Mouse (Mus musculus) lung, embryonic 14.5 days (tissue): ENCODE measurements around the gene Ndufv1. TPM values are rescaled to one million over a fixed set of nuclear protein-coding genes. Genes with fewer than 3 reads are reported as not detected.

Experiments used
- ATAC-seq: fragments of 200-750 bp; cut with Nextera tagmentation; 2 replicates; pipeline ENCODE4 v1.8.0; 2017; ENCODE audit warnings: mild to moderate bottlenecking, moderate TSS enrichment, moderate library complexity; ENCODE audit not compliant: insufficient read depth
- DNase-seq: peaks from one replicate; pipeline ENCODE4 v3.0.0-alpha.2; 2015
- H3K27ac ChIP-seq: fragments of 300-500 bp; sonication (generic); 2 replicates; pipeline ENCODE4 v1.5.1; 2014; ENCODE audit warnings: low read depth, mild to moderate bottlenecking, moderate library complexity
- H3K27me3 ChIP-seq: fragments of 300-500 bp; sonication (generic); 2 replicates; pipeline ENCODE4 v1.6.1; 2014; ENCODE audit warnings: low read length, control low read depth; ENCODE audit not compliant: insufficient read depth
- H3K36me3 ChIP-seq: fragments of 300-500 bp; sonication (generic); 2 replicates; pipeline ENCODE4 v1.6.1; 2014; ENCODE audit warnings: control low read depth; ENCODE audit not compliant: insufficient read depth
- H3K4me1 ChIP-seq: fragments of 300-500 bp; sonication (generic); 2 replicates; pipeline ENCODE4 v1.6.1; 2014; ENCODE audit warnings: antibody characterized with exemption, control low read depth; ENCODE audit not compliant: insufficient read depth
- H3K4me2 ChIP-seq: fragments of 300-500 bp; sonication (generic); 2 replicates; pipeline ENCODE4 v1.6.1; 2014; ENCODE audit warnings: mild to moderate bottlenecking
- H3K4me3 ChIP-seq: fragments of 300-500 bp; sonication (generic); 2 replicates; pipeline ENCODE4 v1.5.1; 2014; ENCODE audit warnings: low read depth, low read length
- H3K9ac ChIP-seq: fragments of 300-500 bp; sonication (generic); 2 replicates; pipeline ENCODE4 v1.6.1; 2014
- H3K9me3 ChIP-seq: fragments of 300-500 bp; sonication (generic); 2 replicates; pipeline ENCODE4 v1.6.1; 2016; ENCODE audit warnings: low read depth, low read length, control low read depth
- CTCF ChIP-seq: IDR thresholded peaks from 2 replicates; pipeline ENCODE4 v1.5.1; 2016; ENCODE audit warnings: antibody characterized with exemption, low read depth
- WGBS: fragments of 180-500 bp; shearing (Covaris S2); extraction: QIAGEN DNeasy Blood & Tissue Kit; methylation state at CpG from one replicate; pipeline ENCODE4 v1.1.7; 2014; 5-methylcytosine and 5-hydroxymethylcytosine counted together
- polyA plus RNA-seq: library from polyadenylated mRNA; unstranded; fragments of >200 nt; fragmentation: Nextera tagmentation; extraction: Ambion mirVana; gene quantifications from 2 replicates; pipeline ENCODE4 v1.2.1, GENCODE M21; 2014

The Ndufv1 gene
- polyA plus RNA-seq, 1 experiment from 2014 or later, result 193 TPM

DNA sequence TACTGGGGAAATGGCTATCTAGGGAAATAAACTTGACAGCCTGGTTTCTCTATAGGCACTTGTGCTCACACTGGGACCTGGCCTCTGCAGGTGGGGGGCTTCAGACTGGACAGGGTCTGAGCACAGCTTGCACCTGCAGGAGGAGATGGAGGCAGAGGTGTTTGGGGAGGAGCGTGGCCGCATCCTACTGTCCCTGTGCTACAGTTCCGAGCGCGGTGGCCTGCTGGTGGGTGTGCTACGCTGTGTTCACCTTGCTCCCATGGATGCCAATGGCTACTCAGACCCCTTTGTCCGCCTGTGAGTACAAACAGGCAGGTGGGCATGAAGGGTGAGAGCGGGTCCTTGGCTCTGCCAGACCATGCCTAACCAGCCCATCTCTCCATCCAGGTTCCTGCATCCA, 6.6 kb downstream of the Ndufv1 start:
- peaks cover 55% of the 10 kb centered on the region for H3K36me3 ChIP-seq
- no peak for TF ChIP-seq CTCF

DNA sequence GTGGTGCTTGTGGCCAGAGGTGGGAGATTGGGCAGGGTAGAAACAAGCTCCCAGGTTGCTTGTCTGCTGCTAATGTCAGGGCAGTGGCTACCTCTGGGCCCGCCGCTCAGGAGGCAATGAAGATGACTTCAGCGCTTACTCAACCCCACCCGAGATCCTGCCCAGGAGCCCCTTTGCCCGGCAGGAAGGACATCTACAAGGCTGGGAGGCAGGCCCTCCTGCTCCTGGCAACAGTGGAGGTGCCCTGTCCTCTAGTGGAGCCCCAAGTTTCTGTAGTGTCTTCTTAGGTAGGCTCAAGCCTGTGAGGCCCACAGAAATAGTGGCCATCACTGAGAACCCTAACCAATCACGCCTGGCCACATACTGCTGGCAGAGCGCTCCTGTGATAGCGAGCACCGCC, 7.5 kb downstream of the Ndufv1 start:
- Histone ChIP-seq H3K4me3 (no peak overlapping the region), H3K4me2 (no peak overlapping the region), H3K27ac (no peak overlapping the region), H3K4me1 (peaks cover 5% of the 10 kb centered on the region; the same call in 1 of the 2 replicates), H3K27me3 (no peaks in the 10 kb centered on the region), H3K9ac (no peak overlapping the region), H3K36me3 (peaks cover 48% of the 10 kb centered on the region), H3K9me3 (no peaks in the 10 kb centered on the region)
- ATAC-seq (no peak), DNase-seq (no peak)
- WGBS, result 82% methylated on average over 9 of the region's 9 CpGs
- no peak for TF ChIP-seq CTCF

More for the DNA sequence above, 6.6 kb downstream of the Ndufv1 start:
- 91% methylated on average over 8 of the region's 8 CpGs for WGBS
- Histone ChIP-seq H3K9ac (no peak overlapping the region), H3K27me3 (no peaks in the 10 kb centered on the region), H3K9me3 (no peaks in the 10 kb centered on the region), H3K4me2 (no peak overlapping the region), H3K27ac (no peak overlapping the region), H3K4me1 (peaks cover 5% of the 10 kb centered on the region; the same call in 1 of the 2 replicates), H3K4me3 (no peak overlapping the region)
- DNase-seq (no peak), ATAC-seq (no peak)

GRCm38 (mm10) chr19:4004331-4004730, 8.3 kb downstream of the Ndufv1 start:
- peaks cover 5% of the 10 kb centered on the region; the same call in 1 of the 2 replicates for H3K4me1 ChIP-seq
- no peak overlapping the region for H3K9ac ChIP-seq
- 81% methylated on average over 15 of the region's 15 CpGs for WGBS

DNA sequence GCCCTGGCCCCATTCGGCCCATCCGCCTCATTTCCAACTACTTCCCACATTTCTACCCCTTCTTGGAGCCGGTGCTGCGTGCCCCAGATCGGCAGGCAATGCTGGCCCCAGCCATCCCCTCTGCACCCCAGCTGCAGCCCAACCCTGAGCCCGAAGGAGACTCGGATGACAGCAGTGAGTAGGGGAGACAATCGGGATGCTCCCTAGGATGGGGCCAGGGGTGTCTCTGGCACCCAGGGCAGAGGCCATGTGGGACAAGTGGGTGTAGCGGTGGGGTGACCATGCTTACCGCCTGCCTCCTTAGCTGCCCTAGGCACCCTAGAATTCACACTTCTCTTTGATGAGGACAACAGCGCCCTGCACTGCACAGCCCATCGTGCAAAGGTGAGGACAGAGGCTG, 9.0 kb downstream of the Ndufv1 start:
- no peak for TF ChIP-seq CTCF
- ATAC-seq (no peak), DNase-seq (no peak)
- Histone ChIP-seq H3K4me3 (no peak overlapping the region), H3K36me3 (peaks cover 34% of the 10 kb centered on the region), H3K9me3 (no peaks in the 10 kb centered on the region), H3K27ac (no peak overlapping the region), H3K9ac (no peak overlapping the region), H3K27me3 (no peaks in the 10 kb centered on the region), H3K4me2 (no peak overlapping the region), H3K4me1 (peaks cover 5% of the 10 kb centered on the region; the same call in 1 of the 2 replicates)
- 73% methylated on average over 12 of the region's 12 CpGs for WGBS

More at GRCm38 (mm10) chr19:4004331-4004730, 8.3 kb downstream of the Ndufv1 start:
- Histone ChIP-seq H3K27ac (no peak overlapping the region), H3K4me2 (no peak overlapping the region), H3K36me3 (peaks cover 40% of the 10 kb centered on the region), H3K9me3 (no peaks in the 10 kb centered on the region), H3K27me3 (no peaks in the 10 kb centered on the region), H3K4me3 (no peak overlapping the region)
- no peak for DNase-seq
- ATAC-seq, result no peak
- no peak for TF ChIP-seq CTCF

- Histone ChIP-seq H3K27me3 (no peaks in the 10 kb centered on the region), H3K4me3 (no peak within 1 kb of the TSS), H3K36me3 (peaks cover 28% of the 10 kb centered on the region), H3K9me3 (no peaks in the 10 kb centered on the region), H3K9ac (no peak within 1 kb of the TSS; the same call in 1 of the 2 replicates), H3K27ac (no peak within 1 kb of the TSS), H3K4me2 (no peak within 1 kb of the TSS), H3K4me1 (peaks cover 5% of the 10 kb centered on the region; the same call in 1 of the 2 replicates)
- no peak for ATAC-seq
- no peak for DNase-seq
- TF ChIP-seq CTCF, result no peak
- 55% methylated on average over 1 of the region's 1 CpGs for WGBS
Observed at GRCm38 (mm10) chr19:4003112-4003511, 9.5 kb downstream of the Ndufv1 start, which contains the start of gene Doc2g. Gene Doc2g (plus strand): TSS chr19:4003313.

GRCm38 (mm10) chr19:4001752-4002151, 10.9 kb downstream of the Ndufv1 start:
- Histone ChIP-seq H3K4me1 (peaks cover 5% of the 10 kb centered on the region; the same call in 1 of the 2 replicates), H3K9me3 (no peaks in the 10 kb centered on the region), H3K4me3 (no peak overlapping the region), H3K36me3 (peaks cover 16% of the 10 kb centered on the region), H3K27me3 (no peaks in the 10 kb centered on the region), H3K27ac (no peak overlapping the region), H3K9ac (no peak overlapping the region), H3K4me2 (peak overlapping the region; percentile 93; the same call in 1 of the 2 replicates)
- no peak for TF ChIP-seq CTCF
- ATAC-seq (no peak), DNase-seq (no peak)
- 77% methylated on average over 5 of the region's 5 CpGs for WGBS

GRCm38 (mm10) chr19:4000949-4001525, 11.6 kb downstream of the Ndufv1 start:
- no peaks in the 10 kb centered on the region for H3K9me3 ChIP-seq
- peak overlapping the region; percentile 93 for H3K4me2 ChIP-seq
- H3K27me3 ChIP-seq, result no peaks in the 10 kb centered on the region
- peaks cover 5% of the 10 kb centered on the region; the same call in 1 of the 2 replicates for H3K4me1 ChIP-seq
- peaks cover 8% of the 10 kb centered on the region for H3K36me3 ChIP-seq
- 17% methylated on average over 17 of the region's 17 CpGs for WGBS
- DNase-seq (peak; percentile 20), ATAC-seq (peak; percentile 18; the same call in 1 of the 2 replicates)
- peak overlapping the region; percentile 48 for H3K4me3 ChIP-seq
- no peak for TF ChIP-seq CTCF
- peak overlapping the region; percentile 97 for H3K27ac ChIP-seq
- peak overlapping the region; percentile 67 for H3K9ac ChIP-seq
